ENCODE assay signal across 22 mouse cellular contexts in genomic region chr4:147900452-147900851, GRCm38 (mm10). TPM values are rescaled to one million over a fixed set of nuclear protein-coding genes. Genes with fewer than 3 reads are reported as not detected.
A peak's percentile ranks its signal among the peaks of the same experiment; 100 is the strongest.
DNase-seq lines count a peak whose midpoint lies in the region; ATAC-seq and TF ChIP-seq lines count a peak whose summit lies in the region.
"Had no signal": no experiment of that assay in that cellular context is flagged by ENCODE, and none has a peak within 500 bp of the region (broad histone marks: within the 10 kb centered on the region; RNA-seq: fewer than 3 reads in every experiment).

No protein-coding gene starts in this region.

- H3K4me3 ChIP-seq in gastrocnemius, adult 2 months: peak overlapping the region; percentile 28
- H3K4me3 ChIP-seq: embryonic facial prominence, embryonic 15.5 days; hindbrain, embryonic 13.5 days; limb, embryonic 15.5 days; midbrain, embryonic 13.5 days; neural tube, embryonic 15.5 days had no signal

- H3K27ac ChIP-seq in gastrocnemius, adult 2 months: peak overlapping the region; percentile 98
- H3K27ac ChIP-seq: embryonic facial prominence, embryonic 15.5 days; hindbrain, embryonic 13.5 days; limb, embryonic 15.5 days; midbrain, embryonic 13.5 days; neural tube, embryonic 15.5 days had no signal

- no peak for TF ChIP-seq CTCF in gastrocnemius, adult 2 months (IDR thresholded peaks at IDR 0.05)

- no peak for ATAC-seq in megakaryocyte-erythroid progenitor cell, adult 5-6 weeks (replicated peaks; ENCODE audit: low FRiP score, low TSS enrichment, poor library complexity, severe bottlenecking)
- ATAC-seq: CD4-positive, CD25-positive, alpha-beta regulatory T cell, adult 4 months; midbrain, embryonic 13.5 days had no signal

- intact Hi-C loops in gastrocnemius, adult 2 months (cut with DNase I): no loop called here

- no peak for DNase-seq in gastrocnemius, adult 2 months
- DNase-seq in gastrocnemius, postnatal 4 days (ENCODE audit: low spot score in 2 of 2): no peak
- peak; percentile 34 for DNase-seq in kidney, adult 9 months
- no peak for DNase-seq in kidney, postnatal 14 days
- DNase-seq in heart, postnatal 4 days: peak; percentile 34
- peak; percentile 63 for DNase-seq in yolk sac, embryonic 10.5 days (ENCODE audit: low spot score)
- DNase-seq in ovary, postnatal 36 days (ENCODE audit: low spot score): no peak
- DNase-seq: cerebellum, postnatal 10 days; embryo, embryonic 11 days; gastrocnemius, postnatal 10 days; lung, adult 2 months; lung, postnatal 36 days; right cerebral cortex, postnatal 4 days; thymus, adult 2 months had no signal

RNA-seq across cellular contexts. Expression of gene Mfn2, which starts 4.1 kb away (rescaled TPM):
- 100 to 1,000 TPM; 416 to 452 TPM for total RNA-seq in gastrocnemius, adult 2 months (2021)
- total RNA-seq in gastrocnemius, postnatal 4 days (2021): 100 to 1,000 TPM; 200 to 231 TPM
- 100 to 1,000 TPM; 505 to 526 TPM for total RNA-seq in heart, postnatal 4 days (2021)
- total RNA-seq in megakaryocyte-erythroid progenitor cell, adult 5-6 weeks (2014; fragmentation: Nextera tagmentation): 26.1 and 28.1 TPM in 2 replicates
- total RNA-seq in megakaryocyte-erythroid progenitor cell, adult 5-6 weeks (2017): 22.2 and 32.1 TPM in 2 replicates

RNA-seq across cellular contexts. Expression of gene Fv1, which starts 31.7 kb away (rescaled TPM):
- total RNA-seq in gastrocnemius, adult 2 months (2021): 1 to 10 TPM; 7.3 to 7.7 TPM
- 1 to 10 TPM; 6.3 to 6.4 TPM for total RNA-seq in gastrocnemius, postnatal 4 days (2021)
- 10 to 100 TPM in 1 of 2 experiments, 1 to 10 TPM in 1; 9.9 to 11.7 TPM for total RNA-seq in heart, postnatal 4 days (2021)
- total RNA-seq in megakaryocyte-erythroid progenitor cell, adult 5-6 weeks (2014; fragmentation: Nextera tagmentation): 6.2 and 12.6 TPM in 2 replicates
- 10.4 and 21.7 TPM in 2 replicates for total RNA-seq in megakaryocyte-erythroid progenitor cell, adult 5-6 weeks (2017)
- total RNA-seq: G1E had no signal

RNA-seq across cellular contexts. Expression of gene Miip, which starts 31.8 kb away (rescaled TPM):
- total RNA-seq in gastrocnemius, adult 2 months (2021): 1 to 10 TPM; 5.1 to 5.5 TPM
- total RNA-seq in gastrocnemius, postnatal 4 days (2021): 10 to 100 TPM in 1 of 2 experiments, 1 to 10 TPM in 1; 9.9 to 12.4 TPM
- total RNA-seq in heart, postnatal 4 days (2021): 10 to 100 TPM; 17.8 to 21.7 TPM
- 48.9 and 75.8 TPM in 2 replicates for total RNA-seq in megakaryocyte-erythroid progenitor cell, adult 5-6 weeks (2014; fragmentation: Nextera tagmentation)
- total RNA-seq in megakaryocyte-erythroid progenitor cell, adult 5-6 weeks (2017): 30.4 and 36.7 TPM in 2 replicates

RNA-seq across cellular contexts. Expression of gene Plod1, which starts 36.1 kb away (rescaled TPM):
- 10 to 100 TPM; 17.1 to 25.9 TPM for total RNA-seq in gastrocnemius, adult 2 months (2021)
- total RNA-seq in gastrocnemius, postnatal 4 days (2021): 10 to 100 TPM; 52.7 to 63.2 TPM
- total RNA-seq in heart, postnatal 4 days (2021): 10 to 100 TPM; 80.9 to 82.5 TPM
- total RNA-seq in megakaryocyte-erythroid progenitor cell, adult 5-6 weeks (2014; fragmentation: Nextera tagmentation): 1.3 and 5.4 TPM in 2 replicates
- 1.8 and 2.9 TPM in 2 replicates for total RNA-seq in megakaryocyte-erythroid progenitor cell, adult 5-6 weeks (2017)

RNA-seq across cellular contexts. Expression of gene 2510039O18Rik, which starts 40.2 kb away (rescaled TPM):
- 10 to 100 TPM; 17.0 to 21.5 TPM for total RNA-seq in gastrocnemius, adult 2 months (2021)
- total RNA-seq in gastrocnemius, postnatal 4 days (2021): 10 to 100 TPM; 37.7 to 37.8 TPM
- total RNA-seq in heart, postnatal 4 days (2021): 10 to 100 TPM; 46.8 to 49.3 TPM
- 22.5 and 23.7 TPM in 2 replicates for total RNA-seq in megakaryocyte-erythroid progenitor cell, adult 5-6 weeks (2014; fragmentation: Nextera tagmentation)
- 21.4 and 27.4 TPM in 2 replicates for total RNA-seq in megakaryocyte-erythroid progenitor cell, adult 5-6 weeks (2017)

Comparison
In these comparisons a context has a peak if more than half of its experiments do, and no peak if none do; other contexts are left out.
1. DNase-seq: peak in kidney, adult 9 months (single experiment), heart, postnatal 4 days (single experiment) and yolk sac, embryonic 10.5 days (single experiment); none in gastrocnemius, adult 2 months (single experiment), gastrocnemius, postnatal 4 days (0 of 2), kidney, postnatal 14 days (single experiment) and ovary, postnatal 36 days (single experiment).
2. RNA of gene Mfn2, which starts 4.1 kb away (total RNA-seq): 505 to 526 TPM in heart, postnatal 4 days, 416 to 452 TPM in gastrocnemius, adult 2 months and 200 to 231 TPM in gastrocnemius, postnatal 4 days; 22.2 to 32.1 TPM in megakaryocyte-erythroid progenitor cell, adult 5-6 weeks; every median in the first group is over 4 times any median in the second.